Mouse (Mus musculus) midbrain, embryonic 13.5 days (tissue): ENCODE measurements around the gene Chn1. TPM values are rescaled to one million over a fixed set of nuclear protein-coding genes. Genes with fewer than 3 reads are reported as not detected.

Experiments used
- ATAC-seq: fragments of 200-750 bp; cut with Nextera tagmentation; 2 replicates; pipeline ENCODE4 v1.8.0; 2017; ENCODE audit warnings: mild to moderate bottlenecking, moderate TSS enrichment, moderate library complexity
- H3K27ac ChIP-seq: fragments of 300-500 bp; sonication (generic); 2 replicates; pipeline ENCODE4 v1.5.1; 2015; ENCODE audit warnings: inconsistent platforms, mild to moderate bottlenecking, moderate library complexity
- H3K27me3 ChIP-seq: fragments of 300-500 bp; sonication (generic); 2 replicates; pipeline ENCODE4 v1.6.1; 2015; ENCODE audit warnings: mild to moderate bottlenecking, inconsistent platforms
- H3K36me3 ChIP-seq: fragments of 300-500 bp; sonication (generic); 2 replicates; pipeline ENCODE4 v1.6.1; 2015; ENCODE audit warnings: mild to moderate bottlenecking, inconsistent platforms
- H3K4me1 ChIP-seq: fragments of 300-500 bp; sonication (generic); replicated peaks from 2 replicates; pipeline ENCODE4 v1.6.1; 2015; ENCODE audit warnings: inconsistent platforms
- H3K4me2 ChIP-seq: fragments of 300-500 bp; sonication (generic); replicated peaks from 2 replicates; pipeline ENCODE4 v1.6.1; 2015; ENCODE audit warnings: moderate library complexity, mild to moderate bottlenecking, inconsistent platforms
- H3K4me3 ChIP-seq: fragments of 300-500 bp; sonication (generic); replicated peaks from 2 replicates; pipeline ENCODE4 v1.5.1; 2015; ENCODE audit warnings: mild to moderate bottlenecking, inconsistent platforms
- H3K9ac ChIP-seq: fragments of 300-500 bp; sonication (generic); replicated peaks from 2 replicates; pipeline ENCODE4 v1.6.1; 2015; ENCODE audit warnings: mild to moderate bottlenecking, inconsistent platforms
- H3K9me3 ChIP-seq: fragments of 300-500 bp; sonication (generic); 2 replicates; pipeline ENCODE4 v1.6.1; 2016; ENCODE audit warnings: mild to moderate bottlenecking, inconsistent platforms
- WGBS: fragments of 180-500 bp; shearing (Covaris S2); methylation state at CpG from one replicate; pipeline ENCODE4 v1.1.7; 2015; 5-methylcytosine and 5-hydroxymethylcytosine counted together
- polyA plus RNA-seq: library from polyadenylated mRNA; unstranded; fragments of >200 nt; fragmentation: Nextera tagmentation; extraction: Ambion mirVana; gene quantifications from 2 replicates; pipeline ENCODE4 v1.2.1, GENCODE M21; 2015

The Chn1 gene
- polyA plus RNA-seq, 1 experiment from 2014 or later, result 109 TPM

- no peak overlapping the region for H3K9ac ChIP-seq
- 21% methylated on average over 7 of the region's 7 CpGs for WGBS
- H3K27ac ChIP-seq, result peak overlapping the region; percentile 49
- 0 out of 2 replicates have a peak, but pooled peaks cover 5% of the 10 kb centered on the region for H3K27me3 ChIP-seq
- H3K4me2 ChIP-seq, result peak overlapping the region; percentile 17; the same call in 1 of the 2 replicates
- no peaks in the 10 kb centered on the region for H3K36me3 ChIP-seq
- H3K9me3 ChIP-seq, result no peaks in the 10 kb centered on the region
- ATAC-seq, result no peak
- no peak overlapping the region for H3K4me3 ChIP-seq
- peaks cover 28% of the 10 kb centered on the region for H3K4me1 ChIP-seq
These were observed 4.7 kb upstream of the Chn1 start for GRCm38 (mm10) chr2:73779796-73780195.

GRCm38 (mm10) chr2:73779016-73779595, 4.0 kb upstream of the Chn1 start:
- Histone ChIP-seq H3K27me3 (0 out of 2 replicates have a peak, but pooled peaks cover 5% of the 10 kb centered on the region), H3K4me2 (no peak overlapping the region), H3K9me3 (no peaks in the 10 kb centered on the region), H3K4me3 (no peak overlapping the region), H3K4me1 (peaks cover 28% of the 10 kb centered on the region), H3K27ac (0 out of 2 replicates have a peak overlapping the region, but pooled peaks have one; percentile 41), H3K9ac (no peak overlapping the region), H3K36me3 (no peaks in the 10 kb centered on the region)
- WGBS, result 59% methylated on average over 4 of the region's 4 CpGs
- ATAC-seq, result no peak

- H3K27me3 ChIP-seq, result no peaks in the 10 kb centered on the region
- no peak overlapping the region for H3K4me3 ChIP-seq
- H3K27ac ChIP-seq, result no peak overlapping the region; the same call in 1 of the 2 replicates
- no peak for ATAC-seq
- H3K36me3 ChIP-seq, result no peaks in the 10 kb centered on the region
- H3K4me1 ChIP-seq, result peaks cover 48% of the 10 kb centered on the region
- 32% methylated on average over 4 of the region's 4 CpGs for WGBS
- no peak overlapping the region for H3K9ac ChIP-seq
- H3K9me3 ChIP-seq, result no peaks in the 10 kb centered on the region
- H3K4me2 ChIP-seq, result peak overlapping the region; percentile 28; the same call in 1 of the 2 replicates
These were observed 1.8 kb upstream of the Chn1 start for GRCm38 (mm10) chr2:73776936-73777335.

GRCm38 (mm10) chr2:73775683-73776310, 651 bp upstream of the Chn1 start:
- WGBS, result under 1% methylated on average over 22 of the region's 22 CpGs

GRCm38 (mm10) chr2:73772945-73773344, 2.2 kb downstream of the Chn1 start:
- 20% methylated on average over 1 of the region's 1 CpGs for WGBS
- H3K27ac ChIP-seq, result no peak overlapping the region
- ATAC-seq, result no peak

More at GRCm38 (mm10) chr2:73775683-73776310, 651 bp upstream of the Chn1 start:
- Histone ChIP-seq H3K9me3 (no peaks in the 10 kb centered on the region), H3K27ac (peak overlapping the region; percentile 95), H3K36me3 (no peaks in the 10 kb centered on the region), H3K9ac (peak overlapping the region; percentile 84), H3K27me3 (no peaks in the 10 kb centered on the region), H3K4me3 (peak overlapping the region; percentile 75), H3K4me2 (peak overlapping the region; percentile 60), H3K4me1 (peaks cover 56% of the 10 kb centered on the region)
- peak; percentile 55 for ATAC-seq

GRCm38 (mm10) chr2:73768669-73769068, 6.5 kb downstream of the Chn1 start:
- Histone ChIP-seq H3K27ac (no peak overlapping the region), H3K4me2 (no peak overlapping the region), H3K36me3 (no peaks in the 10 kb centered on the region), H3K4me3 (no peak overlapping the region), H3K9ac (no peak overlapping the region), H3K9me3 (no peaks in the 10 kb centered on the region), H3K27me3 (no peaks in the 10 kb centered on the region), H3K4me1 (peaks cover 48% of the 10 kb centered on the region)
- ATAC-seq, result no peak
- WGBS, result 88% methylated on average over 4 of the region's 4 CpGs

More at GRCm38 (mm10) chr2:73772945-73773344, 2.2 kb downstream of the Chn1 start:
- H3K9ac ChIP-seq, result peak overlapping the region; percentile 84
- H3K4me1 ChIP-seq, result peaks cover 46% of the 10 kb centered on the region
- H3K9me3 ChIP-seq, result no peaks in the 10 kb centered on the region
- H3K27me3 ChIP-seq, result no peaks in the 10 kb centered on the region
- H3K4me3 ChIP-seq, result peak overlapping the region; percentile 75
- H3K4me2 ChIP-seq, result peak overlapping the region; percentile 60
- no peaks in the 10 kb centered on the region for H3K36me3 ChIP-seq

- WGBS, result 61% methylated on average over 3 of the region's 3 CpGs
- no peak for ATAC-seq
- Histone ChIP-seq H3K36me3 (no peaks in the 10 kb centered on the region), H3K9me3 (no peaks in the 10 kb centered on the region), H3K27ac (no peak overlapping the region), H3K27me3 (no peaks in the 10 kb centered on the region), H3K4me1 (peaks cover 23% of the 10 kb centered on the region), H3K9ac (no peak overlapping the region), H3K4me2 (no peak overlapping the region), H3K4me3 (no peak overlapping the region)
These were observed 11.6 kb downstream of the Chn1 start for GRCm38 (mm10) chr2:73763541-73763940.

GRCm38 (mm10) chr2:73759899-73760298, 15.2 kb downstream of the Chn1 start:
- H3K4me1 ChIP-seq, result peaks cover 21% of the 10 kb centered on the region
- no peak overlapping the region for H3K27ac ChIP-seq
- H3K36me3 ChIP-seq, result peaks cover 14% of the 10 kb centered on the region
- no peaks in the 10 kb centered on the region for H3K27me3 ChIP-seq
- no peak overlapping the region for H3K9ac ChIP-seq
- 95% methylated on average over 7 of the region's 7 CpGs for WGBS
- no peak for ATAC-seq
- no peak overlapping the region for H3K4me2 ChIP-seq
- no peak overlapping the region for H3K4me3 ChIP-seq
- peaks cover 5% of the 10 kb centered on the region; the same call in 1 of the 2 replicates for H3K9me3 ChIP-seq

GRCm38 (mm10) chr2:73759027-73759426, 16.1 kb downstream of the Chn1 start:
- Histone ChIP-seq H3K4me2 (no peak overlapping the region), H3K27ac (no peak overlapping the region), H3K4me3 (no peak overlapping the region), H3K4me1 (peaks cover 12% of the 10 kb centered on the region), H3K9ac (no peak overlapping the region), H3K27me3 (no peaks in the 10 kb centered on the region), H3K9me3 (peaks cover 5% of the 10 kb centered on the region; the same call in 1 of the 2 replicates), H3K36me3 (peaks cover 16% of the 10 kb centered on the region)
- no peak for ATAC-seq
- WGBS, result 89% methylated on average over 5 of the region's 5 CpGs

GRCm38 (mm10) chr2:73747297-73747696, 27.8 kb downstream of the Chn1 start:
- H3K36me3 ChIP-seq, result no peaks in the 10 kb centered on the region
- no peak overlapping the region for H3K9ac ChIP-seq
- WGBS, result 94% methylated on average over 1 of the region's 1 CpGs
- H3K9me3 ChIP-seq, result no peaks in the 10 kb centered on the region
- no peak overlapping the region for H3K4me3 ChIP-seq
- no peaks in the 10 kb centered on the region; the same call in 1 of the 2 replicates for H3K4me1 ChIP-seq
- no peak for ATAC-seq
- no peaks in the 10 kb centered on the region for H3K27me3 ChIP-seq
- H3K4me2 ChIP-seq, result no peak overlapping the region
- no peak overlapping the region for H3K27ac ChIP-seq

- H3K4me3 ChIP-seq, result no peak overlapping the region
- no peak overlapping the region for H3K27ac ChIP-seq
- H3K36me3 ChIP-seq, result no peaks in the 10 kb centered on the region
- H3K9ac ChIP-seq, result no peak overlapping the region
- no peaks in the 10 kb centered on the region; the same call in 1 of the 2 replicates for H3K4me1 ChIP-seq
- H3K9me3 ChIP-seq, result no peaks in the 10 kb centered on the region
- no peak overlapping the region for H3K4me2 ChIP-seq
- ATAC-seq, result no peak
- no peaks in the 10 kb centered on the region for H3K27me3 ChIP-seq
- 100% methylated on average over 1 of the region's 1 CpGs for WGBS
These were observed 28.8 kb downstream of the Chn1 start for GRCm38 (mm10) chr2:73746375-73746770.

- no peak overlapping the region for H3K4me3 ChIP-seq
- no peaks in the 10 kb centered on the region; the same call in 1 of the 2 replicates for H3K4me1 ChIP-seq
- no peaks in the 10 kb centered on the region for H3K36me3 ChIP-seq
- H3K9ac ChIP-seq, result no peak overlapping the region
- H3K4me2 ChIP-seq, result no peak overlapping the region
- no peaks in the 10 kb centered on the region for H3K9me3 ChIP-seq
- H3K27ac ChIP-seq, result no peak overlapping the region
- 81% methylated on average over 3 of the region's 3 CpGs for WGBS
- ATAC-seq, result no peak
- no peaks in the 10 kb centered on the region for H3K27me3 ChIP-seq
These were observed 29.3 kb downstream of the Chn1 start for GRCm38 (mm10) chr2:73745647-73746374.
